Mouse (Mus musculus): ENCODE measurements around the gene Bbox1.
A peak's percentile ranks its signal among the peaks of the same experiment; 100 is the strongest.

Gene Bbox1

DNA sequence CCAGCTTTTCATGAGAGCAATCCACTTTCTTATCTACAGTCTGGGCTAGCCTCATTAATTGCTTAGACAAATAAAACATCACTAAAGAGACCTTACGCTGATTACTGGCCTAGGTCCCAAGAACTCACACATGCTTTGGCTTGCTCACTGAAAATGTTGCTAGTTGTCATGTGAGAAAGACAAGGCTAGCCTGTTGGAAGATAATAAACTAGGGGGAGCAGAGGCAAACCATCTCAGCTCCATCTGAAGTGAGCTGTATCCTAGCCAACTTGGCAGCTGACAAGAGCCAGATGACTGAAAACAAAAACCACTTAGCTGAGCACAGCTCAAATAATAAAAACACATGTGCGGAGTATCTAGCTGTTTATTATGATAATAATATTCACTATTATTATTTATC lies 40.2 kb downstream of the Bbox1 start:
- DNase-seq (ENCODE audit: low spot score in 2 of 2), result no peak

DNA sequence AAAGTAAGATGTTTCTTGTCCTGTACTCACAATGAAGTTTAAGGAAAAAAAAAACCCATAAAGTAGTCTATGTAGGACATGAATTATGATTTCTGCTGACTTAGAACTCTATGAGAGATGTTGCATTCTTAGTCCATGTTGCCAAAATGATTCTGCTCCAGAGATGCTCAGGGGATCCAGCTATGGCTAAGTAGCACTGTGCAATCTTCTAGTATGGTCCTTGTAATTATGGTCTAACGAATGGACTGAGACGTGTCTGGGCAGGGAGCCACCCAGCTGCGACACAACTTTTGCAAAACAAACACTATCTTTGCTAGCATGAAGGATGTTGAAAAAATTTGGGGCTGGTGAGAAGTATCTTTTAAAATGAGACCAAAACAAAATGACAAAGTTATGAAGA lies 45.1 kb downstream of the Bbox1 start:
- no peak for DNase-seq (ENCODE audit: low spot score in 2 of 2)

DNA sequence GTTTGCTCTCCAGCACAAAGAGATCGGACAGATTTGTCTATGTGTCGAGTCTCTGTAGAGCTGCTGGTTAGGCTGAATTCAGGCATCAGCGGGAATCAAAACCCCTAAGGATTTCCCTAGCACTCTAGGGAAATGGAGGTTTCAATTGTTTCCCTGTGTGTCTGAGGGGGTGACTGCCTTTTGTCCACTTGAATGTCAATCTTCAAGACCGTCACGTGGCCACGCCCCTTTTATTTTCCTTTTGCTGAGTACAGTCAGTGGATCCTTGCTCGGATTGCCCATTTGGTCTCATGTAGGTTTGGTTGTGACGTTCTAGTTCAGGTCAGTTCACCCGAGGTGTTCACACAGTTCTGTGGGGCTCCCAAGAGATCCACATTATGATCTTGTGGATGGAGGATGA lies 82.1 kb downstream of the Bbox1 start:
- no peak for DNase-seq (ENCODE audit: low spot score in 2 of 2)

DNA sequence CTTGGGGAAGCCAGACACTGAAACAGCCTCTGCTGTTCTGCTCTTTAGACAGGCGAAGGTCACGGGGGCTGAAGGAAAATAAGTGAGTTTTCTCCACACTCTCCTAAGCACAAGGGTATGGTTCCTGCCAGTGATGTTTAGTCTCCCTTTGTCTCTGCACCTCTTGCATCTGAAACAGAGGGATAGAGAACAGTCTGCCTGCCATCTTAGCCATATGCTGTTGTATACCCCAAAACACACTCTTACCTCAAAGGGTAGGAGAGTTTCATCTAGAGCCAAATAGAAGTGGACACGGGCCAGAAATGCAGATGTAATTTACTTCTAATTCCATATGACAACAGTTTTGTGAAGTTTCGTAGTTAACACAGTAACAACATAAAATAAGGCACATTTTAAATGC lies 83.6 kb downstream of the Bbox1 start:
- no peak for DNase-seq (ENCODE audit: low spot score in 2 of 2)

DNA sequence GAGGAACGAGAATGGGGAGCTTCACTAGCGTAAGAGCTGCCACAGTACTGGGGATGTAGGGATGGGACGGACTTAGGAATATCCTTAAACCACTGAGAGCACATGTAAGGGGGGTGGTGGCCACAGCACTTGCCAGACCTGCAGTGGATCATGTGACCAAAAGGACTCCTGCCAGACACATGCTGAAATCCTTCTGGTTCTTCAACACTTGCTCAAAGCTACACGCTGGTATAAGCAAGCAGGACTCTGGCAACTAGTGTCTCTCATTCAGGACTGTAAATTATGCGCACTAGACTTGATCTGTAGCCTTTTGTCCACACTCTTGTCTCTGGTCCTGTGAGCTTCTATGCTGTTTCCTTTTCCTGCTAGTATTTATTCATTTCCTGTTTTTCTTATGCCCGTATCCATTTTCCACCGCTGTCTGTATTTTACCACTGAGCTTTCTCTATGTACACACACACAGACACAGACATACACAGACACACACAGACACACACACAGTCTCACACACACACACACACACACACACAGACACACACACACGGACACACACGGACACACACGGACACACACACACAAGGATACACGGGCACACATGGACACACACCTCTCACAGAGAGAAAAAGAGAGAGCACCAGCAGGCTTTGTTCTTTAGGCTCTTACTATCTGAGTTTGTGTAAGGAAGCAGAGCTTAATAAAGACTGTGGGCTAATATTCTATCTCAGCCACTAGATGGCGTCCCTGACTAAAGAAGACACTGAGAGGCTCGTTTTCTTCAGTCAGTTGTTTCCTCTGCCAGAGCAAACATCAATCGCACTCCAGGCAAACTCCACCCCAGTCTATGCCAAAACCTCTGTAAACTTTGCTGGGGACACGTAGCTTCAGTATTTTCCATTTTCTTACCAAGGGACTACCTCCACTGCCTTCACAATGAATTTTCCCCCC lies 84.9 kb downstream of the Bbox1 start:
- peak in 1 of 2 experiments; percentile 31 for DNase-seq (ENCODE audit: low spot score in 2 of 2)

DNA sequence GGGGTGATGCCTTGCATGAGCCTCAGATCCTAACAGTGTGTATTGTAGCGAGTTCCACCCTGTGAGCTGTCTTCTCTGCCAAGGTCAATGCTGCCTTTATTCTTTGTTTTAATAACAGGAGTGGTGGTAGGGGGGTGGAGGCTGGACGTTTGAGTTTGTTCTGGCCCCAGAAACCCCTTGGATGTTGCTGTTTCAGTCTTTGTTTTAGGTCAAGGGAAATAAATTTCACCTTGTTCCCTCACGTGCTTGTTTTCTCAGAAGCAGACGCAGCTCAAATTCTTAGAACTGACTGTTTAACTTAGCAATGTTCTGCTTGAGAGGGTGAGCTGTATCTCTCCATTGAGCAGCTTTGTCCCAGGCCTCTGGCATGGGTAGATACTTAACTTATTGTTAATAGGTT lies 87.9 kb downstream of the Bbox1 start:
- no peak for DNase-seq (ENCODE audit: low spot score in 2 of 2)

DNA sequence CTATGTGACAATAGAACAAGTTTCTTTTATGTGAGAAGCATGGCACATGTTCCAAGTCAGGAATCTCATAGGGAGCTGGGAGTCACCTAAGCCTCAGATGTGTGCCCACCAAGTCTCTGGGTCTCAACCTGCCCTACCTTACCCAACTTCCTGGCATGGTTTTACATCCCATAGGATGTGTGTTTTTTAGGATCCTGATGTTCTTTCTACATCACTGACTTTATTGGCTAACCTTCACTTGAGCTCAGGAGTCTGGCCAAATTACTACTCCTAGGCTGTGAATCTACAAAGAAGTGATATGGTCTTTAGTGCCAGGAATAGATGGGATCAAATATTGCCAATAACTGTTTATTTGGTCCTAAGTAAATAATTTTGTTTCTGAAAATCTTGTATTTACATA lies 88.4 kb downstream of the Bbox1 start:
- DNase-seq (ENCODE audit: low spot score in 2 of 2), result no peak

DNA sequence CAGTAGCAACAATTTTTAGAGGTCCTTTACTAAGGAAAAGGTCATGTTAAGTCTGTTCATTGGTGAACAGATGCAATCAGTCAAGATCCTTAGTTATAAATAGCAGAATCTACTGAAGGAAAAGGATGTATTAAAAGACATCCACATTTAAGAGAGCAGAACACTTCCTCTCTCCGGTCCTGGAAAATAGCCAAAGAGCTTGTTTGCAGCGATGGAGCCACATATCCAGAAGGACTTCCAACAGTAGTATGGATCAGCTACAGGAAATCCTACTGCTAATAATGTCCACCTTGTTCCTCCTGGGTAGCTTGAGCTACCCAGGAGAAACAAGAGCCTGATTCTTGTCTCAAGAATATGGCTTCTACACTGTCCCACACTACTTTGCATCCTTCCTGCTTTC lies 91.6 kb downstream of the Bbox1 start:
- DNase-seq (ENCODE audit: low spot score in 2 of 2), result no peak

DNA sequence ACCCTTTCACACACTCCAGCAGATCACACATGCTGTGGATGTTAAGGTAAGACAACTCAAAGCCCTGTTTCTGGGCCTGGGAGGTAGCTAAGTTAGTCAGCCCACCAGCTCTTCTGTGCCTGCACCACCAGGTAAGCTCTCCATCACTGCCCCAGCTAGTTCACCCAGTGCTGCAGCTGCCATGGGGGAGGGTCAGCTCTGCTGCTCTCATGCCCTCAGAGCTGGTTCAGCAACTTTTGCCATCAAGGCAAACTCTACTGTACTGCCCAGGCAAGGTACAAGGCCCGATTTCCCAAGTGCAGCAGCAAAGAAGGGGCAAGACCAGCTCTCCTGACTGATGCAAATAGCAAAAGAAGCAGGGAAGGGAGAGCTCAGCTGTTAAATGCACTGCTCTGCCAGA lies 93.9 kb downstream of the Bbox1 start:
- DNase-seq (ENCODE audit: low spot score in 2 of 2), result no peak

DNA sequence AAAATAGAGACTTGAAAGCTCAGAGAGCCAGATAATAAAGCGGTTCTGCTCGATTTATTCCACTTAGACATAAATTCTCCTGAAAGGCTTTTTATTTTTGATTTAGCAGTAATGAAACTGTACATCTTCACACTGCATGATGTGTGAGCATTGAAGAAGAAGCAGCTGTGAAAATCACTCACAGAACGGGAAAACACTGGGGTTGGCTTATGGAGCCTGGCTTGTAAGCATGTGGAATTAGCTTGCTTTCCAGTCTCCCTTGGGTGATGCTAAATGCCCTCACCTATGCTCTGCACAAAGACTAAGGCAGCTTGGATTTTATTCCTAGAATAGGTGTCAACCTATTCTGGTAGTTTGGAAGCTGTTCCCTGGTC lies 98.7 kb downstream of the Bbox1 start:
- no peak for DNase-seq (ENCODE audit: low spot score in 2 of 2)

DNA sequence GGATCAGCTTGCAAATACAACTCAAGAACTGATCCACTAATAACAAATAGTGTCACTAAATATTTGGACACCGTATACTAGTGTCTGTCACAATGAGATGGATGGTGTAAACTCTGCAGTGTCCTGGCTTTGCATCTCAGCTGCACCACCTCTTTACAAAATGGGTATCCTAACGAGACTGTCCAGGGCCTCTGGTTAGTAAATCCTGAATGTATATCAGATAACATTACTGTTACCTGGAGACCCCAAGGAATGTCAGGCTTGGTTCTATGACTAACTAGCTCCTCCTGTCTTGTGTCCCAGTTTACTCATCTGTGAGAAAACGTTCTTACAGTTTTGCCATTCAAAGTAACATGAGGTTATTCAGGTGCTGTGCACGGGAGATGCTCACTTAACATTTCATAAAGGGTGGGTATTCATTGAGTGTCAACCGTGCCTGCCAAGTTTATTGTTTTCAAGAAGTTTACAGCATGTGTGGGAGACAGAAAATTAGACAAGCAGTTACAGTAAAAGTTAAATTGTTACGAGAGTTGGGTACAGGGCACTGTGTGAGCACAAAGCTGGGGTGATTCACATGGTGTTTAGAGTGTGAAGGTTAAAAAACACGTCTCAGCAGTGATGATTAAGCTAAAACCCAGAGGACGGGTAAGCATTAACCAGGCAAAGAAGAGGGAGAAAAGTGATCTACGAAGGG lies 99.2 kb downstream of the Bbox1 start:
- DNase-seq (ENCODE audit: low spot score in 2 of 2), result no peak

DNA sequence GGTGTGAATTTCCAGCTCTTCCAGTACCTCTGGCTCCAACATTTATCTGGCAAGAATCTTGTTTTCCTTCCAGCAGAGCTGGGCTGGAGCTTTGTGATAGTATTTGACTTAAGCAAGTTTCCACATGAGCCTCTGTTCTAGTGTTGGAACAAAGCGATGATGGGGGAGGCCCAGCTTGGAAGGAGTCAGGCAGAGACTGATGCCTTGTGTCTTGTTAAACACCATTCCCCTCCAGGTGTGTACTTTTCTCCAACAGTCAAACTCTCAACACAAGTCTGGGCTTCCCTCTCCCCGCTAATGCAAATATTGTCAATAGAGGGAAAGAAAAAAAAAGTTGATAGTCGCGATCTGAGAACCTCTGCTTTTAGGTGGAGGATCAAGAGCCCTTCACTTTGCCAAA lies 100.1 kb downstream of the Bbox1 start:
- no peak for DNase-seq (ENCODE audit: low spot score in 2 of 2)
